Mouse (Mus musculus) hindlimb bud, embryonic 11.5 days (tissue): ENCODE data around the gene Elmo3.

ENCODE experiments used
- DNase-seq: peaks from one replicate; pipeline ENCODE4 v3.0.0-alpha.2; 2012; ENCODE audit warnings: low read depth, low spot score; ENCODE audit errors: extremely low spot score

Gene Elmo3

DNA sequence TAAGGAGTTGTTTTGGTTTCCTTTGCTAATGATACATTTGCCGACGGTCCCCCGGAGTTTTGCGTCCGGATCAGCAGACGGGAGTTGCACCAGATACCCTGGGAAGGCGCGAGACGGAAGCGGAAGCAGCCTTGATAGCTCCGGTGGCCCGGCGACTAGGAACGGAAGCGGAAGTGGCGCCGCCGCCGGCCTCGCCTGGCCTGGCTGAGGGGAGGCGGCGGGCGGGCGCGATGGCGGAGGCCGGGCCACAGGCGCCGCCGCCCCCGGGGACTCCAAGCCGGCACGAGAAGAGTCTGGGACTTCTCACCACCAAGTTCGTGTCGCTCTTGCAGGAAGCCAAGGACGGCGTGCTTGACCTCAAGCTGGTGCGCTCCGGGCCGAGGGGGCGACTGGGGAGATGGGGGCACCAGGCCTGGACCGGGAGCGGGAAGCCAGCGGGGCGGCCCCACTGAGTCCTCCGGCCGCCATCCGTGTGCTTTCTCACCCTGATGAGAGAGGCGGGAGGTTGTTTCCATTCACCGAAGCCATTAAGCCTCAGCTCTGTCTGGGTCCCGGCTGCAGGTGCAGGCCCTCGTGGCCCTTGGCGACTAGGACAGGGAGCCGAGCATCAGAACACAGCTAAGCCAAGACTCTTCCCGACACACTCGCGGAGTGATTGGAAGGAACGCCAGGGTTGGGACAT lies 7.7 kb upstream of the Elmo3 start, which contains the start of gene E2f4:
TSS of gene E2f4 (plus strand) at position 153 of the 682 bp plus-strand sequence.
- peak; percentile 61 for DNase-seq

DNA sequence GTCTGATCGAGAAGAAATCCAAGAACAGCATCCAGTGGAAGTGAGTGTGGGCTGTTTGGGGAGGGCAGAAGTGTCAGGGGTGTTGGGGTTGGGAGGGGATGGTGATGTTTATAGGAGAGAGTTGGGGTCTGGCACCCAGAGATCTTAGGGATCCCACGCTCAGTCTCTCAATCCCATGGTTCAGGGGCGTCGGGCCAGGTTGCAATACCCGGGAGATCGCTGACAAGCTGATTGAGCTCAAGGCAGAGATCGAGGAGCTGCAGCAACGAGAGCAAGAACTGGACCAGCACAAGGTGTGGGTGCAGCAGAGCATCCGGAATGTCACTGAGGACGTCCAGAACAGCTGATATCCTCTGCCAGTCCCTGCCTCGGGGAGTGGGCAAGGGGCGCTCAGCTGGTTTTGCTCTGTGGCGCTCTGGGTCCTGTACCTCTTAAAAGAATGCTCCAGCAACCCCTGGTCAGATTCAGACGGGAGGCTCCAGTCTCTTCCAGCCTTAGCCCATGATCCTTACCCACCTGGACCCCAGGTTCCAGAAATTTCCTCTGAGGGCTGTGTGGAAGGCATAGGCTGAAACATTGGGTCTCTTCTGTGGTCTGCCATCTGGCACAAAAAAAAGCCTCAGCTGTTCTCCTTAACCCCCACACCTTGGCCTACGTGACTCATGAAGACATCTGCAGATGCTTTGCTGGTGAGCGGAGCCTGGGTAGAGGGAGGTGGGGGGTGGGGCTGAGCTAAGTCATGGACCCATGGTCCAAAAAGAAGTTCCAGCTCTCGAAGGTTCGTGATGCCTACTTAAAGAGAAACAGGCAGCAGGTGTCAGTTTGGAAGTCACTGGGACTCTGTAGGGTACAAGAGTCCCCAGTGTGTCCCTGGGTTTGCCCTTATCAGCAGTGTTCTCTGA lies 6.8 kb upstream of the Elmo3 start:
- no peak for DNase-seq

DNA sequence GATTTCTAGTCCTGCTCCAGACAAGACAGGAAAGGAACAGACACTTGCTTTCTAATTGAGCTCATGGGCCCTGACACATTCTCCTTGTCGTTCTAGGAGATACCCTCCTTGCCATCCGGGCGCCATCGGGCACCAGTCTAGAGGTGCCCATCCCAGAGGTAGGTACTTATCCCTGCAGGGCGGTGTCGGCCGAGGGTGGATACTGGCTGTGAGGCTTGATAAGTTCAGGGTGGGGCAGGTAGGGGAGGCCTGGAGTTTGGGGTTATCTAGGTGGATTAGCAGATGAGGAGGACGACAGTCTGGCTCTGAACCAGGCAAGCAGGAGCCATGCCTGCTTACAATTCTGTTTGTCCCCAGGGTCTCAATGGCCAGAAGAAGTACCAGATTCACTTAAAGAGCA lies 5.4 kb upstream of the Elmo3 start:
- no peak for DNase-seq

DNA sequence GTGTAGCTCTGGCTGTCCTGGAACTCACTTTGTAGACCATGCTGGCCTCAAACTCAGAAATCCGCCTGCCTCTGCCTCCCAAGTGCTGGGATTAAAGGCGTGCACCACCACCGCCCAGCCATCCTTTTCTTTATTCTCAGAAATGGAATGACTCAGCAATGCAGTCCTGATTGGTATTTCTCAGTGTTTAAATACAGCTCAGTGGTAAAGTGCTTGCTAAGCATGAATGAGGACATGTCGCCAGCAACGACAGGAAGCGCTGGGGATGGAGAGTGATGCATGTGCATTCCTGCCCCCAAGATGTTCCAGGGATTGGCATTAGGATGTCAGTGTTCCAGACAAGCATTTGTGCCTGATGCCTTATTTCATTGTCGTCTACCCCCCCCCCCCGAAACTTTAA lies 2.0 kb upstream of the Elmo3 start:
- no peak for DNase-seq

DNA sequence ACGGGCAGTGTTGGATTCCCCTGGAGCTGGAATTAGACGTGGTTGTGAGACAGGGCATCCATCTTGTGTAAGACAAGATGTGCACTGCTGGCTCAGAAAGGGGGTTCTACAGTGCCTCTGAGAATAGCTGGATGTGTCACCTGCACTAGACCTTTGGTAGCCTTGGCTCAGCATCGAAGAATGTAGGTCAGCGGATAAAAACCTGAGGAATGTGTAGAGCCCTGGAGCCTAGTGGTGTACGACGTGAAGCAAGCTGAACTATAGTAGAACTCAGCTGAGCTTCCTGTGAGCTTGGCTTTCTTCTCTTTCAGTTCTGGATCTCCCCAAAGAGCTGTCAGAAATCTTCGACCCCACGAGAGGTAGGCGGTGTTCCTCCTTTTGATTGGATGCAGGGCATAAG lies 1.5 kb upstream of the Elmo3 start:
- DNase-seq = no peak

DNA sequence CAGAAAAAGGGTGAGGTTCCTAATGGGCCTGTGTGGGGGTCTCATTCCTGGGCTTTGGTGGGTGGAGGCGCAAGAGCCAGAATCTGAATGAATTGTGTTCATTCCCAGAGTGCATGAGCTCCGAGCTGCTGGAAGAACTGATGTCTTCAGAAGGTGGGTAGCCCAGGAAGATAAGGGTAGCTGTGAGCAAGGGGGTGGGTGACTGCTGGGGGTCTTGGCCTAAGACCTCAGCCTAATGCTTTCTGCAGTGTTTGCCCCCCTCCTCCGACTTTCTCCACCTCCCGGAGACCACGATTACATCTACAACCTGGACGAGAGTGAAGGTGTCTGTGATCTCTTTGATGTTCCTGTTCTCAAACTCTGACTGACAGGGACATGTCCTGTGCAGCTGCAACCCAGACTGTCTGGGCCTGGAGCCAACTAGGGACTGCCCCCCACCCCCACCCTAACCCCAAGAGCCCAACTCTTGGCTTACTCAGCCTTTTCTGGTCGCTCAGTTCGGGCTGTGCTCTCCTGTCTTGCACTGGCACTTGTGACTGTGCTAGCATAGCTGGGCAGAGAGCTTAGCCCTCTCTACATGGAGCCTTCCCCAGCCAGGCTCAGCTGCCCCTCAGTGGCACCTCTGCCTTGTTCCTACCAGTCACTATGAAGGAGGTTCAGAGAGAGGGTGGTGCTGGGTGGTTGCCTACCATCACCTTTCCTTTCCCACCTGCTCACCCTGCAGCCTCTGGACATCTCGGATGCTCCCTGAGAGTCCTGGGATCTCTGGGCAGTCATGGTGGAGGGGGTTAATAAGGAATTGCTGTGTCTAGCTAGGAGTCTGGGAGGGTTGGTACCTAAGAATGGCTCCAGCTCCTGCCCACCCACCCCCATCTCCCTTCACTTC lies 833 bp upstream of the Elmo3 start:
- no peak for DNase-seq

DNA sequence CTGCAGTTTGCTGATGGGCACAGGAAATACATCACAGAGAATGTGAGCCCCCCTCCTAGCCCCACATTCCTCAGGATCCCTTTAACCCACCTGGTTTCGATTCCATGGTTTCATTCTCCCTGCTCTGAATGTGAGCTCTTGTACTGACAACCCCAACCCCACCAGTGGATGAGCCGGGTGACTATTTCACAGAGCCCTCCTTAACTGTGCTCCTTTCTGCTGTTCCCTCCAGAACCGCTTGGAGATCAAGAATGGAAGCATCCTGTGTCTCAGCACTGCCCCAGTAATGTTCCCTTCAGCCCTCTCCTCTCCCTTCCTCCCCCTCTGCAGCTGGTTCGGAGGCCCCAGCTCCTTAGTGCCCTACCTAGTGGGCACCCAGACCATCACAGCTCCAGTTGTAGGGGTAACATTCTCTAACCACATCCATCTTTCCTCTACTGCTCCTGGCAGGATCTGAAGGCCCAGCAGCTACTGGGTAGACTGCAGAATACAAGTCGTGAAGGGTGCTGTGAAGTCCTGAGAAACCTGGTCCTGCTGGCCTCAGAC lies 818 bp downstream of the Elmo3 start:
- DNase-seq = no peak

DNA sequence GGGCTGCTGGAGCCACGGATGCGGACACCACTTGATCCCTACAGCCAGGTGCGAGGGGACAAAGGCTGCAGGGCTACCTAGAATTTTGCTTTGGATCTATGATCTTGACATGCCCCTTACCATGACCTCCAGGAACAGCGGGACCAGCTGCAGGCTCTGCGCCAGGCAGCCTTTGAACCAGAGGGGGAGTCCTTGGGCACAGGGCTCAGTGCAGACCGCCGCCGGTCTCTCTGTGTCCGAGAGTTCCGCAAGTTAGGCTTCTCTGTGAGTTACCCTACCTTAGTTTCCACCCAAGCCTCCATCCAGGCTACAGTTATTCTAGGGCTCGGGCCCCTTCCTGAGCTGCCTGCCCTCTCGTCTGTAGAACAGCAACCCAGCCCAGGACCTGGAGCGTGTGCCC lies 2.3 kb downstream of the Elmo3 start:
- no peak for DNase-seq

DNA sequence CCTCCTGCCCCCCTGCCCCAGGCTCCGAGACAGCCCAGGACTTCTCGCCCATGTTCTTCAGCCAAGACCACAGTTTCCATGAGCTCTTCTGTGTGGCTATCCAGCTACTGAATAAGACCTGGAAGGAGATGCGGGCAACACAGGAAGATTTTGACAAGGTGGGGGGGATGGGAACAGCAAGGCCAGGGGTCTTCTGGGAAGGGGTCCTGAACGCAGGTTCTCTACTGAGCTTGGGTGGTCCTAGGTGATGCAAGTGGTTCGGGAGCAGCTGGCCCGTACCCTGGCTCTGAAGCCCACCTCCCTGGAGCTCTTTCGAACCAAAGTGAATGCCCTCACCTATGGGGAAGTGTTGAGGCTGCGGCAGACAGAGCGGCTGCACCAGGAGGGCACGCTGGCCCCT lies 3.0 kb downstream of the Elmo3 start:
- DNase-seq = no peak

DNA sequence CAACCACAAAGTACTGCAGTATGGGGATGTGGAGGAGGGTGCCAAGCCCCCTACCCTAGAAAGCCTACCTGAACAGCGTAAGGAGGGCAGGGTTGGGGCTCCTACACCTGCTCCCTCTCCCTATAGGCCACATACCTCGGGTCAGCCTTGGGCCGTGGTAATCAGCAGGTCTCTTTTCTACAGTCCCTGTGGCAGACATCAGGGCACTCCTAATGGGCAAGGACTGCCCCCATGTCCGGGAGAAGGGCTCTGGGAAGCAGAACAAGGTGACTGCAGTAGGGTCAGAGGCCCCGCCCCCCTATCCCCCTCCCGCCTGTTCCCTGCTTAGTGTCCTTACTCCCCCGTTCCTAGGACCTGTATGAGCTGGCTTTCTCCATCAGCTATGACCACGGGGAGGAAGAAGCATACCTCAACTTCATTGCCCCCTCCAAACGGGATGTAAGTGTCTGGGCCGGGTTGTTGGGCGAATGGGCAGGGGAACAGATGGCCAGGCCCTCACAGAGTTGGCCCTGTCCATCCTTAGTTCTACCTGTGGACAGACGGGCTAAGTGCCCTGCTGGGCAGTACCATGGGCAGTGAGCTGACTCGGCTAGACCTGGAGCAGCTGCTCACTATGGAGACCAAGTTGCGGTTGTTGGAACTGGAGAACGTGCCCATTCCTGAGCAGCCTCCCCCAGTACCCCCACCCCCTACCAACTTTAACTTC lies 3.9 kb downstream of the Elmo3 start:
- no peak for DNase-seq

DNA sequence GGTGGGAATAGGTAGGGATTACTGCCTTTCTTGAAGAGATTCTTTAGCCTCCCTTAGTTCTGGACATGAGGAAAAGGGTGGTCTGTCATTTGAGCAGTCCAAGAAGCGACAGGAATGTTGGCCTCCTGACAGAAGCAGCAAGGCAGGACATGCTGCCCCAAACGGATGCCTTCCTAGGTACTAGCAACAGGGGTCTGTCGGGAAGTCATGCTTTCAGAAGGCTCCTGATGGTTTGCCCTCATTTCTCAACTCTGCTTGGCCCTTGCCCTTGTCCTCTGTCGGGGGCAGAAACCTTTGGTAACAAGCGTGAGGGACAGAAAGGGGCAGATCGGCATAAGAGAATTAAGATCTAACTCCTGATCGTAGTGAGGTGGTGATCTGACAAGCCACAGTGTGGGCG lies 4.7 kb downstream of the Elmo3 start:
- DNase-seq = no peak

DNA sequence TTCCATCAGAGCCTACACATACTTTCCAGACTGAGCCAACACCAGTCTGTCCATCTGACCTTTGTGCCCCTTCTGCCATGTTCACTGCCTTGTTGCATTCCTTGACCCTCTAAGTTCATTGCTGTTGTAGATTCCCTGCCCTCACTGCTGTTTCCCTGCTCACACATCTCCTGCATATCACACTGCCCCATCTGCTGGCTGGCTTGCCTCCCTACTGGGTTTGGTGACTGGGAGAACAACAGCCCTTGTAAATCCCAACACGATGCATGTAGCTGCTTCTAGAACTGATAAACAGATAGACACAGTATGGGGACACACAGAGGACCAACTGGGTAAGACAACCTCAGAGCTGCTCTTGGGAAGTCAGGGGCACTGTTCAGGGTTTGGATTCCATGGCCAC lies 6.3 kb downstream of the Elmo3 start:
- no peak for DNase-seq

DNA sequence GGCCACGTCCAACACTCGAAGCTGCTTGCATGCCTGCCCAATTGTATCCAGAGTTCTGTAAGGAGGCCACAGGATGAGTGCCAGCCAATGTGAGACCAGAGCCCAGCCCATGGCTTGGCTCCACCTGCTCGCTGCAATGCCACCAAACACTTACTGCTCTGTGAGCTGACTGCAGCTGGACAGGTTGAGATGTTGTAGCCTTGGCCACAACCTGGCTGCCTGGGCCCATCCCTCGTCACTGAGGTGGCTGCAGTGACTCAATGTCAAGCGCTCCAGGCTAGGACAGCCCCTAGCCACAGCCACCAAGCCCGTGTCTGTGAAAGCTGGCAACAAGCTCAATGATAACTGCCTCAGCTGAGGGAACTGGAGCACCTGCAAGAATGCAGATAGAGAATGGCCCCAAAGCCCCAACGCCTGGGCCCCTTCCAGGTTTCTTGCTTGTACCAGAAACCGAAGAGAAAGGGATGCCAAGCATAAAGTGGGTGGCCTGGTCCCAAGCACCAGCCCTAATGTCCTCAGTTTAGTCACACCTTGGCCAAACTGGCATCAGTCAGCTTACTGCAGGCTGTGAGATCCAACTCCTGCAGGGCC lies 7.6 kb downstream of the Elmo3 start:
- no peak for DNase-seq

DNA sequence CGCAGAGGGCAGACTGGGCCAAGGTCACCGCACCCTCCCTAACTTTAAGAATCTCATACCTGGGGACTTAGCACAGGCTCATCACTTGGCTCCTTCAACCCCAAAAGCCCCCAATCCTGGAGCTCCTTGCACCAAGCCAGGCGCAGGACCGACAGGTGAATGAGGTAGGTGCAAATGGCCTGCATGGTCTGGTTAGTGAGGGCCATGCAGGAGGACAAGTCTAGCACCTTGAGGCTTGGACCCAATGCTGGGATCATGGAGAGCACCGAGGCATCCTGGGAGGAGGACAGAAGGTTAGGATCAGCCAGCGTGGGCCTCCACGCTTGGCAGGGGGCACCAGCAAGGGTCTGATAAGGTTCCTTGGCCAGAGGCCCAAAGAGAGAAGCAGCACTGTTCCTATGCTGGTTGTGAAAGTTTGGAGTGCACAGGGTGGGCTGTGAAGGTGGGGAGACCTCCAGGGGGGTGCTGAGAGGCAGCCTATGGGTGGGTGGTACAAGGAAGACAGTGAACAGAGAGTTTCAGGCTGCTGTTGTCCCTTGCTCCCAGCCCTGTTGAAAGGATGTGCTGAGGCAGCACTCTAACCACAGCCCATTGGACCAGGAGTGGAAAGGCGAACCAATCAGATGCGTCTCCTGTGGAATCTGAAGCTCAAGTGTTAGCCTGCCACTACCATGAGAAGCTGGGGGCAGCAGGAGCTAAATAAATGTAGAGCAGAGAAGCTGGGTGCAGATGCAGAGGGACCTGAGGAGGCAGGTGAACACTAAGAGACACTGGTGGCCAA lies 8.4 kb downstream of the Elmo3 start:
- no peak for DNase-seq

DNA sequence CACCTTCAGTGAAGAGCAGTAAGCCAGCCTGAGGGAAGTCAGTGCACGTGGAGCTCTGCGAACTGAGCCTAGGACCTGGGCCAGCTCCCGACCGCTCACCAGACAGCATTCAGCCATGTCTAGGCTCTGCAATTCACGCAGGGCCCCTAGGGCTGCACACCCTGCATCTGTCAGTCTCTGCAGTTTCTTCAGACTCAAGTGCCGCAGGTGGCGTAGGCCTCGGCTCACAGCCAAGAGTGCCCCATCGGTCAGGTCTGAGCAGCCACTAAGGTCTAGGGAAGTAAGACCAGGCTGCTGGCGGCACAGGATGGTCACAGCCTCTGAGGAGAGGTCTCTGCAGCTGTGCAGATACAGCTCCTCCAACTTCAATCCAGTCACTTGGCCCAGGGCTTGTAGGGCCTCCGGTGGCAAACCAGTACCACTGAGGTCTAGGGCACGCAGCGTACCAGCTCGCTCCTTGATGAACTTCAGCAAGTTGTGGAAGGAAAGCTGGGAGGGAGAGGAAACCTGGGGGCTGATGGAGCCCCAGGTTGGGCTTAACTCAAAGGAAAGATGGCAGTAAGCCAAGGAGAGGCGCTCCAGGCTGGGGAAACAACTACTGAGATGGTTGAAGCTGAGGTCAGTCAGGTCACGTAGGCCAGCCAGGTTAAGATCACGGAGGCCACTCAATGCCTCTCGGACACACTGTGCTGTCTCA lies 9.8 kb downstream of the Elmo3 start:
- DNase-seq = no peak

DNA sequence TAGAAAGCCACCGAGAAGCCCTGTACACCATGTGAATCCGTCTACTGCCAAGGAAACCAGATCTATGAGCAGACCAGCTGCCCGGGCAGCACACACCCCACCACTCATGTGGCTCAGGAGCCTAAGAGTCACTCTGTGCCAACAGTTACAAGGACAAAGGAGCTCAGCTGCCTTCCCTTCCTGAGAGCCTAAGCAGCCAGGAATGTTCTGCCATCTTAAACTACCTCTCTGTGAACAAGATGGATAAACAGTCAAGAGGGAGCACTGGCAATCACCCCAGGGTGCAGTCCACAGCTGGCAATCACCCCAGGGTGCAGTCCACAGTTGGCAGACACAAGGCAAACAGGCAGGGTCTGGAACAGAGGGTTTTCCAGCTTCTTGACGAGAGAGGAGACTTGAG lies 12.5 kb downstream of the Elmo3 start:
- DNase-seq = no peak

DNA sequence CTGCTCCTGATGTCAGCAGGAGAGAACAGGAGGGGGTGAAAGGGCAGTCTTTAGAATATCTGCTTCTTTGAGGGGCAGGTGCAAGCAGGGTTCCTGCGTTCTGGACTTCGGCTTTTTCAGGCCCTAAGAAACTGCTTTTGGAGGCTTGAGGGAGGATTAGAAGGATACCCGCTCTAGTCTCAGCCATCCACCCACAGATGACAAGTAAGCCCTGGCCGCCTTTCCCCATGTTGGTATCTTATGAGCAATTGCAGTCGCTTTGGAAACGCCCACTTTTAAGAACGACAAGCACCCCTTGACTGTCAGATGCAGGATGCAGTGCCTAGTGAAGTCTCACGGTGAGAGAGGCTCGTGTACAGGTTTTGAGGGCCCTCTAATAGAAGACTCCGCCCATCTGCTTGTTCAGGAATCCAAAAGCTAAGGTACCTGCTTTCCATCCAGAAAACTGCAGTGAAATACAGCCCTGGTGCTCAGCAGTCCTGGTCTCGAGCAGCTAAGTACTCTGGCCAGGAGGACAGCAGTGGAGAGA lies 13.3 kb downstream of the Elmo3 start:
- DNase-seq = no peak

DNA sequence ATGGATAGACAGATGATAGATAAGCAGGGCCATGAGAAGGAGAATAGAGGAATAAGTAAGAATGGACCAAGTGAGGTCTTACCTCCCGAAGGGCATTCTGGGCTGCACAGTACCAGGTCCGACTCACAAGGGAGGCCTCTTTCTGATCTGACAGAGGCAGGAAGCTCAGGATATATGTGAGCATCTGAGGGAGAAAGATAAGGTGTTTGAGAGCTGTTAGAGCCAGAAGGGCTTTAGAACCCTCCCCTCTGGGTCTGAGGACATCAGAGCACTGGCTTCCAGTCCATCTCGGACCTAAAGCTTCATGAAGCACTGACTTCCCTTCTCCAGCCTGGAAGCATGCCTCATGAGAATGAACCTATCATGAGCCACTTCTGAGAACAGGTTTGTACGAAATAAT lies 17.8 kb downstream of the Elmo3 start:
- no peak for DNase-seq
